Mouse (Mus musculus) cerebellum, adult 8-10 months (tissue): ENCODE results near the gene Olfr1445.

ENCODE experiments used
- DNase-seq: peaks from one replicate; pipeline ENCODE4 v3.0.0; 2022

Olfr1445 gene

GRCm38 (mm10) chr19:12883555-12883954, at the start of gene Olfr1445:
Gene Olfr1445 (plus strand): TSS chr19:12883855.
- DNase-seq = no peak

GRCm38 (mm10) chr19:12838507-12838906, 45.1 kb upstream of the Olfr1445 start:
- DNase-seq = no peak

GRCm38 (mm10) chr19:12846382-12846781, 37.3 kb upstream of the Olfr1445 start, which contains the start of gene Gm5244:
Gene Gm5244 (plus strand): TSS chr19:12846682.
- no peak for DNase-seq

DNA sequence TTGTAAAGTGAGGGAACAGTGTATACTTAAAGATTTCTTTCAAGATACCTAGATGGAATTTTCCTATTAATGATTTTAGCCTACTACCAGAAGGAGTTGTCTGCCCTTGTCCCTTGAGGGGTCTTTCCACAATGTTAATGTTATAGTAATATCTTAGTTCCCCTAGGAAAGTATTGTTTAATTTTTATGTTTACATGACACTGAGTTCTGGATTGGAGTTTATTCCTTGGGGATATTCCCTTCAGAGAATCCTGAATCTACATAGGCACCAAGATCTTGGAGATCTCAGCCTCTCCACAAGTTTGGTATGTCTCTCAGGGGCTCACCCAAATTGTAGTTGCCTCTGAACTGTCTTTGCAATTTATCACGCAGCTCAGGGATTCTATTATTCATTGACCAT, 26.7 kb upstream of the Olfr1445 start, which contains the start of gene Olfr1444:
Gene Olfr1444 (plus strand): TSS at position 301 of the 400 bp plus-strand sequence.
- DNase-seq = no peak

- DNase-seq = no peak
These were observed 9.8 kb downstream of the Olfr1445 start, which contains the start of gene Olfr1446 for GRCm38 (mm10) chr19:12893424-12893823. Gene Olfr1446 (minus strand): TSS chr19:12893524.

DNA sequence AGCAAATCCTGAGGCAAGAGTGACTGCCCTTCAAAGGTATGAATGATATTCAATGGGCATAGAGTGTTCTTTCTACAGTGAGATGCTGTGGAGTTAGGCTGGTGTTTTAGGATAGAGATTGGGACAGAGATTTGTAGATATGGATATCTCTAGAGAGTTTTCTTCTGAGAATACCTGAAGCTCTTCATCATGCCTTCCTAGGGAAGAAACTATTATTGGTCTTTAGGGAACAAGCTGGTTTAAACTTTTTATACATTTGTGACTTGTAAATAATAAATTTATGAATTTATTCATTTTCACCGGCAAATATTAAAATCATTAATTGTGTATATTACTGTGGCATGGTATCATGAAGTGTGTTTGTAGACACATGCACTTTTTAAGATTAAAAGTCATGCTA, 20.0 kb downstream of the Olfr1445 start, which contains the start of gene Olfr1447:
Gene Olfr1447 (minus strand): TSS at position 101 of the 400 bp plus-strand sequence.
- DNase-seq = no peak

GRCm38 (mm10) chr19:12924319-12924718, 40.7 kb downstream of the Olfr1445 start, which contains the start of gene Olfr1448:
Gene Olfr1448 (minus strand): TSS chr19:12924419.
- no peak for DNase-seq

DNA sequence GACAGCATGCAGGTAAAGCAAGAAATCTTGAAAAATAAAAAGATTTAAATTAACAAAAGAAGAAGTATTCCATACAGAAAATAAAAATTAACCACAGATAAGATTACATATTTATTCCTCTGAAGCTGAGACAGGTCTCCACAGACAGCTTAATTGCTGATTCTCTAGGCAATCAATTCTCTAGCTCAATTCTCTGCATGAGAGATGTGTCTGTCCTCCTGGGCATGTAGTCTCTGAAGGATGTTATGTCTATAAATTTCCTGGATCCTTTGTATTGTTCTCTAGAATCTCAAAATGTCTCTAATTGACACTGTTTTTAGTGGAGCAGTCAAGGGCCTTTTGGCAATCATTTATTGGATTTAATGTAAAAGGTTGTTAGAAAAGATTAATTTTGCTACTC, 46.9 kb downstream of the Olfr1445 start, which contains the start of gene Olfr1449:
Gene Olfr1449 (plus strand): TSS at position 301 of the 400 bp plus-strand sequence.
- DNase-seq = no peak
